Mouse (Mus musculus) midbrain, embryonic 16.5 days (tissue): Measurements from ENCODE around the gene Rtp4. TPM values are rescaled to one million over a fixed set of nuclear protein-coding genes. Genes with fewer than 3 reads are reported as not detected.
A peak's percentile ranks its signal among the peaks of the same experiment; 100 is the strongest.

ENCODE experiments used
- ATAC-seq: fragments of 200-750 bp; cut with Nextera tagmentation; 2 replicates; pipeline ENCODE4 v1.8.0; 2017; ENCODE audit warnings: moderate TSS enrichment
- H3K27ac ChIP-seq: fragments of 300-500 bp; sonication (generic); 2 replicates; pipeline ENCODE4 v1.5.1; 2014; ENCODE audit warnings: mild to moderate bottlenecking, low read length, mixed read lengths
- H3K27me3 ChIP-seq: fragments of 300-500 bp; sonication (generic); 2 replicates; pipeline ENCODE4 v1.6.1; 2014; ENCODE audit warnings: low read depth, low read length, mixed read lengths; ENCODE audit not compliant: control insufficient read depth, insufficient read depth
- H3K36me3 ChIP-seq: fragments of 300-500 bp; sonication (generic); 2 replicates; pipeline ENCODE4 v1.6.1; 2014; ENCODE audit warnings: mild to moderate bottlenecking, low read length, moderate library complexity, mixed read lengths; ENCODE audit not compliant: control insufficient read depth, insufficient read depth
- H3K4me1 ChIP-seq: fragments of 300-500 bp; sonication (generic); 2 replicates; pipeline ENCODE4 v1.6.1; 2014; ENCODE audit warnings: mild to moderate bottlenecking, low read length, mixed read lengths; ENCODE audit not compliant: control insufficient read depth, insufficient read depth
- H3K4me2 ChIP-seq: fragments of 300-500 bp; sonication (generic); 2 replicates; pipeline ENCODE4 v1.6.1; 2014; ENCODE audit warnings: mild to moderate bottlenecking, low read length, mixed read lengths
- H3K4me3 ChIP-seq: fragments of 300-500 bp; sonication (generic); 2 replicates; pipeline ENCODE4 v1.5.1; 2014; ENCODE audit warnings: low read depth, mild to moderate bottlenecking, low read length, moderate library complexity, mixed read lengths
- H3K9ac ChIP-seq: fragments of 300-500 bp; sonication (generic); 2 replicates; pipeline ENCODE4 v1.6.1; 2014; ENCODE audit warnings: low read depth, low read length, mixed read lengths
- H3K9me3 ChIP-seq: fragments of 300-500 bp; sonication (generic); replicated peaks from 2 replicates; pipeline ENCODE4 v1.6.1; 2014; ENCODE audit warnings: mild to moderate bottlenecking, low read length, mixed read lengths; ENCODE audit not compliant: control insufficient read depth, poor library complexity, severe bottlenecking
- WGBS: fragments of 180-500 bp; shearing (Covaris S2); extraction: QIAGEN DNeasy Blood & Tissue Kit; methylation state at CpG from one replicate; pipeline ENCODE4 v1.1.7; 2014; 5-methylcytosine and 5-hydroxymethylcytosine counted together
- polyA plus RNA-seq: library from polyadenylated mRNA; unstranded; fragments of >200 nt; fragmentation: Nextera tagmentation; extraction: Ambion mirVana; gene quantifications from 2 replicates; pipeline ENCODE4 v1.2.1, GENCODE M21; 2015

Gene Rtp4
- 2.6 and 2.8 TPM in 2 replicates for polyA plus RNA-seq

- peak; percentile 84 for ATAC-seq
- peaks cover 32% of the 10 kb centered on the region for H3K4me1 ChIP-seq
These were observed at the start of gene Rtp4, which contains the start of gene Masp1 for GRCm38 (mm10) chr16:23520235-23520871. Gene Rtp4, plus strand, starts transcription at chr16:23520291. Gene Masp1, minus strand, starts transcription at chr16:23520815.

DNA sequence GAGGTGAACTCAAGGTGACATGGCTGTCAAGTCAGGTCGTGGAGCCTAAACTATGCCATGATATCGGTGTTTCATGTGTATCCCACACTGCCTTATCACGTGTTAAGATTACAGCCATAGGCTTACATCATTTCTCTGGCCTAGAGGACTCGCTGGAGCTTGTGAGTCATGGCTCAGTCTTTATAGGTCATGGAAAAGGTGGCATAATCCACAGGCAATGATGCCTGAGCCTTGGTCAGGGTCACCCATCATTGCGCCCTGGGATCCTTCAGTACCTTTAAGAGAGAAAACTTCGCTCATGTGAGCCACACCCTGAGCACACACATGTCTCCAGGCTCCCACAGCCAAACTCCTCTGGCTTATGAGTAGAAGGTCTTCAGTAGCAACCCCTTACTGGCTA, 48.5 kb upstream of the Rtp4 start:
- Histone ChIP-seq H3K4me3 (no peak overlapping the region), H3K9me3 (no peaks in the 10 kb centered on the region), H3K4me1 (no peaks in the 10 kb centered on the region), H3K27me3 (no peaks in the 10 kb centered on the region), H3K4me2 (no peak overlapping the region), H3K27ac (no peak overlapping the region), H3K9ac (no peak overlapping the region), H3K36me3 (no peaks in the 10 kb centered on the region)
- no peak for ATAC-seq
- WGBS, result 92% methylated on average over 6 of the region's 6 CpGs

More at GRCm38 (mm10) chr16:23520235-23520871, at the start of gene Rtp4, which contains the start of gene Masp1:
- Histone ChIP-seq H3K4me2 (peak within 1 kb of the TSS; percentile 74), H3K36me3 (no peaks in the 10 kb centered on the region), H3K27me3 (no peaks in the 10 kb centered on the region), H3K9ac (peak within 1 kb of the TSS; percentile 75), H3K4me3 (peak within 1 kb of the TSS; percentile 49), H3K27ac (peak within 1 kb of the TSS; percentile 90), H3K9me3 (peaks cover 2% of the 10 kb centered on the region; the same call in 1 of the 2 replicates)
- WGBS, result 0% methylated on average over 12 of the region's 12 CpGs

GRCm38 (mm10) chr16:23472046-23472445, 48.0 kb upstream of the Rtp4 start:
- no peak overlapping the region for H3K4me3 ChIP-seq
- no peaks in the 10 kb centered on the region for H3K36me3 ChIP-seq
- H3K4me2 ChIP-seq, result no peak overlapping the region
- no peak overlapping the region for H3K27ac ChIP-seq
- H3K9me3 ChIP-seq, result no peaks in the 10 kb centered on the region
- no peaks in the 10 kb centered on the region for H3K27me3 ChIP-seq
- no peak for ATAC-seq
- no peak overlapping the region for H3K9ac ChIP-seq
- 78% methylated on average over 3 of the region's 3 CpGs for WGBS
- no peaks in the 10 kb centered on the region for H3K4me1 ChIP-seq

- H3K36me3 ChIP-seq, result no peaks in the 10 kb centered on the region
- no peak overlapping the region for H3K27ac ChIP-seq
- H3K27me3 ChIP-seq, result no peaks in the 10 kb centered on the region
- H3K4me3 ChIP-seq, result no peak overlapping the region
- no peak for ATAC-seq
- 95% methylated on average over 4 of the region's 4 CpGs for WGBS
- no peaks in the 10 kb centered on the region for H3K9me3 ChIP-seq
- H3K4me1 ChIP-seq, result no peaks in the 10 kb centered on the region
- H3K9ac ChIP-seq, result no peak overlapping the region
- no peak overlapping the region for H3K4me2 ChIP-seq
These were observed 44.4 kb upstream of the Rtp4 start for GRCm38 (mm10) chr16:23475651-23476050.

GRCm38 (mm10) chr16:23476598-23476997, 43.5 kb upstream of the Rtp4 start:
- Histone ChIP-seq H3K9ac (no peak overlapping the region), H3K27ac (no peak overlapping the region), H3K36me3 (no peaks in the 10 kb centered on the region), H3K27me3 (no peaks in the 10 kb centered on the region), H3K4me1 (no peaks in the 10 kb centered on the region), H3K4me2 (no peak overlapping the region), H3K9me3 (no peaks in the 10 kb centered on the region), H3K4me3 (no peak overlapping the region)
- ATAC-seq, result no peak

DNA sequence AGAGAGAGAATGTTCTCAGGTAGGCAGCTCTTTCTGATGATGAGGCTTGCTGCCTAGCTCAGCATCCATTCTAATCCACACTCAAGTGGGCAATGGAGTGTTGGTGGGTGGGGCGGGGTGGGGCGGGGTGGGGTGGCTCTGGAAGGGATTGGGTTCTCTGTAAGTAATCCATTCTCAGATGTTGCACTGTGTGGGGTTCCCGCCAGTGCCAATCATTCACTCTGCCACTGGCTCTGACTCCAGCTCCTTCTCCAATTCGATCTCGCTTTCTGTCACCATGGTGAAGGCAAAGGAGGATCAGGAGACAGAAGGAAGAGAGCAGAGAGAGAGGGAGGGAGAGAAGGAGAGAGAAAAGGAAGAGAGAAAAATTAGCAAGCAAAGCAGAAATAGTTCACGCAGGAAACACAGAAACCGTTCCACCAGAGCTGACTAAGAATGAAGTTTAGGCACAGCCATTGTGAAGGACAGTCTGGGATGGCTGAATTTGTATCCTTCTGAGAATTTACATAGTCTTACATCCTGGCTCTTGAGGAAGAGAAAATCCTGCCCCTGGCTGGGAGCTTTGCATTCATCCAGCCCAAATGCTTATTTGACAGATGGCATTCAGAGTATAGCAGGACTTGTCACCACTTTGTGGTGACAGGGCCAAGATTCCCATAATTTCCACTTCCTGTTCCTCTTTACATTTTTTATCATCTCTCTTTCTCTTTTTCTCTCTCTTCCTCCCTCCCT, 40.1 kb upstream of the Rtp4 start:
- WGBS, result 69% methylated on average over 7 of the region's 7 CpGs
- no peaks in the 10 kb centered on the region for H3K9me3 ChIP-seq
- no peaks in the 10 kb centered on the region for H3K4me1 ChIP-seq
- H3K36me3 ChIP-seq, result 0 out of 2 replicates have a peak, but pooled peaks cover 2% of the 10 kb centered on the region
- H3K4me2 ChIP-seq, result no peak overlapping the region
- no peak overlapping the region for H3K9ac ChIP-seq
- no peaks in the 10 kb centered on the region for H3K27me3 ChIP-seq
- no peak for ATAC-seq
- H3K27ac ChIP-seq, result no peak overlapping the region
- no peak overlapping the region for H3K4me3 ChIP-seq

- H3K4me2 ChIP-seq, result no peak overlapping the region
- H3K27me3 ChIP-seq, result no peaks in the 10 kb centered on the region
- ATAC-seq, result no peak
- H3K27ac ChIP-seq, result no peak overlapping the region
- H3K4me1 ChIP-seq, result no peaks in the 10 kb centered on the region
- H3K36me3 ChIP-seq, result 0 out of 2 replicates have a peak, but pooled peaks cover 2% of the 10 kb centered on the region
- no peaks in the 10 kb centered on the region for H3K9me3 ChIP-seq
- no peak overlapping the region for H3K4me3 ChIP-seq
- no peak overlapping the region for H3K9ac ChIP-seq
- WGBS, result 21% methylated on average over 3 of the region's 3 CpGs
These were observed 37.9 kb upstream of the Rtp4 start for GRCm38 (mm10) chr16:23482218-23482617.

DNA sequence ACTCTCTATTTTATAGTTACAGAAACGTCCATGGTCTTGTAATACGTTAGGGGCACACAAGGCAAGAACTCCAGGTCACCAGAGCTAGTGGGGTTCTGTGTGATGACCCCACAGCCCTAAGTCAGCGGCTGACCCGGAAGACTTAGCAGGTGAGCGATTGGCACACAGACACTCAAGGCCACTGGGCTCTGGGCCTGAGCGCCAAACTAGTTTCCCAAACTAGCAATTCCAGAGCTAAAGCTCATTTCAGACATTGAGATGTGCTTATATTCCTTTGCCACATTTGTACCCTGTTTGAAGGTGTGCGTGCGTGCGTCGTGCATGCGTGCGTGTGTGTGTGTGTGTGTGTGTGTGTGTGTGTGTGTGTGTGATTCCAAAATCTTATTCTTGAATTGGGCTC, 37.2 kb upstream of the Rtp4 start:
- Histone ChIP-seq H3K27me3 (no peaks in the 10 kb centered on the region), H3K9me3 (no peaks in the 10 kb centered on the region), H3K4me2 (no peak overlapping the region), H3K27ac (no peak overlapping the region), H3K4me3 (no peak overlapping the region), H3K36me3 (0 out of 2 replicates have a peak, but pooled peaks cover 2% of the 10 kb centered on the region), H3K9ac (no peak overlapping the region), H3K4me1 (no peaks in the 10 kb centered on the region)
- no peak for ATAC-seq
- 97% methylated on average over 12 of the region's 12 CpGs for WGBS

GRCm38 (mm10) chr16:23483292-23483691, 36.8 kb upstream of the Rtp4 start:
- 88% methylated on average over 10 of the region's 10 CpGs for WGBS
- no peak overlapping the region for H3K9ac ChIP-seq

More at GRCm38 (mm10) chr16:23483292-23483691, 36.8 kb upstream of the Rtp4 start:
- no peaks in the 10 kb centered on the region for H3K9me3 ChIP-seq
- H3K27me3 ChIP-seq, result no peaks in the 10 kb centered on the region
- ATAC-seq, result no peak
- 0 out of 2 replicates have a peak, but pooled peaks cover 2% of the 10 kb centered on the region for H3K36me3 ChIP-seq
- no peak overlapping the region for H3K4me2 ChIP-seq
- no peaks in the 10 kb centered on the region for H3K4me1 ChIP-seq
- no peak overlapping the region for H3K4me3 ChIP-seq
- H3K27ac ChIP-seq, result no peak overlapping the region
